In genomic region chr15:99198761-99199160, GRCm38 (mm10) we compare ENCODE assay signal across 8 mouse cellular contexts. TPM values are rescaled to one million over a fixed set of nuclear protein-coding genes. Genes with fewer than 3 reads are reported as not detected.
A peak's percentile ranks its signal among the peaks of the same experiment; 100 is the strongest.
DNase-seq lines count a peak whose midpoint lies in the region; ATAC-seq lines count a peak whose summit lies in the region.

No protein-coding gene starts in this region.

- no peak overlapping the region for H3K4me2 ChIP-seq in kidney, embryonic 14.5 days (replicated peaks; ENCODE audit: low read depth, low read length)

- intact Hi-C loops in gastrocnemius, postnatal 36 days (cut with DNase I), result loop anchor here (5.0 kb wide), 1 partner anchor 151 kb away; no protein-coding TSS in a partner anchor

- H3K9me3 ChIP-seq in kidney, embryonic 14.5 days (ENCODE audit: control insufficient read depth, low read length), result no peaks in the 10 kb centered on the region

- no peak overlapping the region for H3K27ac ChIP-seq in kidney, embryonic 14.5 days (ENCODE audit: low read depth, low read length)

- no peaks in the 10 kb centered on the region for H3K4me1 ChIP-seq in kidney, embryonic 14.5 days (ENCODE audit: control insufficient read depth, insufficient read depth, low read length)

- peaks cover 45% of the 10 kb centered on the region for H3K36me3 ChIP-seq in kidney, embryonic 14.5 days (ENCODE audit: control insufficient read depth, insufficient read depth, low read length)

- ATAC-seq in kidney, embryonic 14.5 days (ENCODE audit: low FRiP score, low TSS enrichment), result no peak

- peak; percentile 29 for DNase-seq in adrenal gland, postnatal 25 days
- DNase-seq in adrenal gland, postnatal 4 days (ENCODE audit: low spot score in 2 of 2), result no peak
- DNase-seq in kidney, adult 8-10 months, result peak; percentile 9 to 51
- DNase-seq in thymus, postnatal 0 days (ENCODE audit: low spot score), result peak; percentile 36
- DNase-seq in thymus, postnatal 10 days (ENCODE audit: low spot score in 2 of 2), result no peak
- DNase-seq in thymus, postnatal 14 days, result peak; percentile 50
- DNase-seq in gastrocnemius, postnatal 36 days, result no peak

- no peak overlapping the region for H3K4me3 ChIP-seq in kidney, embryonic 14.5 days (ENCODE audit: low read length)

- no peaks in the 10 kb centered on the region for H3K27me3 ChIP-seq in kidney, embryonic 14.5 days (ENCODE audit: control insufficient read depth, insufficient read depth, low read length)

- H3K9ac ChIP-seq in kidney, embryonic 14.5 days (ENCODE audit: low read depth, low read length), result no peak overlapping the region

RNA-seq across cellular contexts. Expression of gene Kcnh3, which starts 25.9 kb away (rescaled TPM):
- total RNA-seq in adrenal gland, postnatal 25 days (2021), result 0.67 and 1.2 TPM in 2 replicates
- 1 to 10 TPM; 3.8 to 6.7 TPM for total RNA-seq in adrenal gland, postnatal 4 days (2021)
- polyA plus RNA-seq in kidney, embryonic 14.5 days (2014; fragmentation: Nextera tagmentation; extraction: Ambion mirVana), result 0.46 and 1.4 TPM in 2 replicates
- polyA plus RNA-seq in thymus, postnatal 0 days (2015; fragmentation: Nextera tagmentation; extraction: Ambion mirVana), result 20.0 and 20.8 TPM in 2 replicates
- under 1 TPM in 1 of 2 experiments, not detected in 1; 0.08 TPM for total RNA-seq in gastrocnemius, postnatal 36 days (2021)

RNA-seq across cellular contexts. Expression of gene Mcrs1, which starts 53.0 kb away (rescaled TPM):
- 32.5 and 54.6 TPM in 2 replicates for total RNA-seq in adrenal gland, postnatal 25 days (2021)
- 10 to 100 TPM; 72.0 to 72.8 TPM for total RNA-seq in adrenal gland, postnatal 4 days (2021)
- polyA plus RNA-seq in kidney, embryonic 14.5 days (2014; fragmentation: Nextera tagmentation; extraction: Ambion mirVana), result 180 and 182 TPM in 2 replicates
- polyA plus RNA-seq in thymus, postnatal 0 days (2015; fragmentation: Nextera tagmentation; extraction: Ambion mirVana), result 136 and 154 TPM in 2 replicates
- total RNA-seq in gastrocnemius, postnatal 36 days (2021), result 10 to 100 TPM; 25.6 to 28.9 TPM

Comparison
In these comparisons a context has a peak if more than half of its experiments do, and no peak if none do; other contexts are left out.
1. DNase-seq: peak in adrenal gland, postnatal 25 days (single experiment), kidney, adult 8-10 months (2 of 2), thymus, postnatal 0 days (single experiment) and thymus, postnatal 14 days (single experiment); none in adrenal gland, postnatal 4 days (0 of 2), thymus, postnatal 10 days (0 of 2) and gastrocnemius, postnatal 36 days (0 of 2).